Mouse (Mus musculus): ENCODE results near the gene Chd4. TPM values are rescaled to one million over a fixed set of nuclear protein-coding genes. Genes with fewer than 3 reads are reported as not detected.

Chd4 gene
- total and polyA plus RNA-seq, 2 experiments, result 14.0 to 30.0 TPM

DNA sequence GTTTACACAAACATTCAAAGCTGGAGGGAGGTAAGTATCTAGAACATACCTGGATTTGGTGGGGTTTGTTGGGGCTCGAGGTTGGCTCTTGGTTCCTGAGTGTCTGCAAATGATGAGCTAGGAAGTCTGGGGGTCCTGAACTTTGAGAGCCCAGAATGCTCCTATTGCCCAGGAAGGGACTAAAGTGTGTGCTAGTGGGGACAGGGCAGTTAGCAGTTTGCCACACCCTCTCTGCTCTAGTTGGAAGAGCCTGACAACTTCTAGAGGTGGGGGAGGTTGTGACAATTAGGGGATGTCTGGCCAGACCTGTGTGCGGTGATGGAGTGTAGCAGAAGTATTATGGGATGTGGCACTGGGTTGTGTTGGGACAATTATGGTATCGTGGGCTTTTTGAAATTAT lies 938 bp upstream of the Chd4 start:
- peaks cover 14% of the 10 kb centered on the region for H3K4me1 ChIP-seq (ENCODE audit: control insufficient read depth, insufficient read depth, low read length)
- H3K27me3 ChIP-seq (ENCODE audit: control insufficient read depth, insufficient read depth, low read length), result no peaks in the 10 kb centered on the region
- H3K9ac ChIP-seq (ENCODE audit: low read depth, low read length), result no peak overlapping the region
- no peaks in the 10 kb centered on the region for H3K36me3 ChIP-seq (ENCODE audit: control insufficient read depth, insufficient read depth, low read length)
- no peak for DNase-seq (ENCODE audit: extremely low read depth, low read depth, low spot score)
- WGBS, result 61% methylated on average over 3 of the region's 3 CpGs
- no peak overlapping the region for H3K27ac ChIP-seq (replicated peaks; ENCODE audit: insufficient read depth, low read depth, low read length)
- peaks cover 15% of the 10 kb centered on the region; the same call in 1 of the 2 replicates for H3K79me2 ChIP-seq (ENCODE audit: control insufficient read depth, insufficient read depth, low read length)
- no peak for TF ChIP-seq CTCF (IDR thresholded peaks at IDR 0.05; ENCODE audit: low read depth, low read length)
- TF ChIP-seq POLR2A (IDR thresholded peaks at IDR 0.05; ENCODE audit: extremely low read depth, insufficient read depth, low read length), result no peak
- H3K4me3 ChIP-seq (ENCODE audit: insufficient read depth, low read depth, low read length), result no peak overlapping the region

DNA sequence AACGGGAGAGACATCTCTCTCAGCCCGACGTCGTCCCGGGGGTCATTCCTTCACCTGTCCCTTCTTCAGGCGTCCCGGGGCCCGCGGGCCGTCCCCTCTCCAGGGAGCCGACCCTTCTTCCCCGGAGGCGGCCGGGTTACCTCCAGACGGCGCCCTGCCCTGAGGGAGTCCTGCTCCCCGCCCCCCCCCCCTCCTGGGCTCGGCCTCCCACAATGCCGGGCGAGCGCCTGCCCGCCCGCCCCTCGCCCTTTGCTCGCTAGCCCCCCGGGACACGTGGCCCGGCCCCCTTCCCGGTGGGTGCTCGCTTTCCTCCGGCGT lies 457 bp downstream of the Chd4 start:
- Histone ChIP-seq H3K9ac (ENCODE audit: low read depth, low read length) (peak overlapping the region; percentile 88), H3K4me3 (ENCODE audit: insufficient read depth, low read depth, low read length) (peak overlapping the region; percentile 100), H3K36me3 (ENCODE audit: control insufficient read depth, insufficient read depth, low read length) (peaks cover 7% of the 10 kb centered on the region), H3K27me3 (ENCODE audit: control insufficient read depth, insufficient read depth, low read length) (no peaks in the 10 kb centered on the region), H3K4me1 (ENCODE audit: control insufficient read depth, insufficient read depth, low read length) (peaks cover 14% of the 10 kb centered on the region), H3K79me2 (ENCODE audit: control insufficient read depth, insufficient read depth, low read length) (peaks cover 15% of the 10 kb centered on the region; the same call in 1 of the 2 replicates), H3K27ac (replicated peaks; ENCODE audit: insufficient read depth, low read depth, low read length) (peak overlapping the region; percentile 82)
- TF ChIP-seq POLR2A (IDR thresholded peaks at IDR 0.05; ENCODE audit: extremely low read depth, insufficient read depth, low read length), result no peak
- no peak for TF ChIP-seq CTCF (IDR thresholded peaks at IDR 0.05; ENCODE audit: low read depth, low read length)
- DNase-seq (ENCODE audit: extremely low read depth, low read depth, low spot score), result no peak
- WGBS, result 2% methylated on average over 28 of the region's 32 CpGs

DNA sequence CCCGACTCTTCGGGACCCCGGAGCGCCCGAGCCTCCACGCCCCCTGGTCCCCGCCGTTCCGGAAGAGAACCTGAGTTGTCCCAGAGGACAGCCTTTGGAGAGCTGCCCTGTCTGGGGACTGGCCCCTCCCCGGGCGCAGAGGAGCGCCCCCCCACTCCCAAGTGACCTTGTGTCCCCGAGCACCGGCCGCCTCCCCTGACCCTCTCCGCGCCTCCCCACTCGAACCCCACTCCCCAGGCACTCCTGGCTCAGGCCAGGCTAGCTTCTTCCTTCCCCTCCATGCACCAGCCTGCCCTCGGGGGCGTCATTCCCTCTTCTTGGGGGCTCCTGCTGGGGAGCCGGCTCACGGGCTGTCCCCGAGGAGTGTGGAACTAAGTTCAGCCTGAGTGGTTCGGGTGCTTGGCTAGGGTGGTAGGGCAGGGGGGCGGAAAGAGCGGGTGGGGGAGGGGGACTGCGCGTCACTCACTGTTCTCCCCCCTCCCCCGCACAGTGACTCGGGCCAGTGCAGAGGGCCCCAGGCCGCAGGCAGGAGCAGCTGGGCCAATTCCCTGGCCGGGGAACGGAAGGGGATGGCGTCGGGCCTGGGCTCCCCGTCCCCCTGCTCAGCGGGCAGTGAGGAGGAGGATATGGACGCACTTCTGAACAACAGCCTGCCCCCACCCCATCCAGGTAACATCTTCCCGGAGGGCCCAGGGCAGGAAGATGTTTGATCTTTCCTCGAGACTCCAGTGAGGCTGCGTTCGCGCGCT lies 990 bp downstream of the Chd4 start:
- Histone ChIP-seq H3K4me1 (ENCODE audit: control insufficient read depth, insufficient read depth, low read length) (peaks cover 14% of the 10 kb centered on the region), H3K27ac (replicated peaks; ENCODE audit: insufficient read depth, low read depth, low read length) (peak overlapping the region; percentile 74), H3K36me3 (ENCODE audit: control insufficient read depth, insufficient read depth, low read length) (peaks cover 12% of the 10 kb centered on the region), H3K9ac (ENCODE audit: low read depth, low read length) (peak overlapping the region; percentile 88), H3K4me3 (ENCODE audit: insufficient read depth, low read depth, low read length) (peak overlapping the region; percentile 100), H3K79me2 (ENCODE audit: control insufficient read depth, insufficient read depth, low read length) (peaks cover 15% of the 10 kb centered on the region; the same call in 1 of the 2 replicates), H3K27me3 (ENCODE audit: control insufficient read depth, insufficient read depth, low read length) (no peaks in the 10 kb centered on the region)
- WGBS, result 2% methylated on average over 39 of the region's 44 CpGs
- peak; percentile 39 for DNase-seq (ENCODE audit: extremely low read depth, low read depth, low spot score)
- TF ChIP-seq POLR2A (IDR thresholded peaks at IDR 0.05; ENCODE audit: extremely low read depth, insufficient read depth, low read length) (no peak), CTCF (IDR thresholded peaks at IDR 0.05; ENCODE audit: low read depth, low read length) (no peak)

DNA sequence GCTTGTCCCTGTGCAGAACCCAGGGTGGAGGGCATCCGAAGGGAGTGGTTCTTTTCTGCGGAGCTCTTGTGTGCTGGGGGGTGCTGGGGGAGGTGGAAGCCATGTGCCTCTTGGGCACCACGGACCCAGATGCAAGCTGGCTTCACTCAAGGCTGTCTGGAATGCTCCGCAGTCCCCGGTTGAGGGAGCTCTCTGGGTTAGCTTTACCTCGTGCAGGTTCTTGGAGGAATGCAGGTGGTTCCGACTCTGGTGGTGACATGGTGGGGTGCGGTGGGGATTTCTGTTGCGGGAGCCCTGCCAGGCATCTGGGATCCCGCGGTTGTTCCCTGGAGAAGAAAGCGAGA lies 1.5 kb downstream of the Chd4 start:
- Histone ChIP-seq H3K79me2 (ENCODE audit: control insufficient read depth, insufficient read depth, low read length) (peaks cover 15% of the 10 kb centered on the region; the same call in 1 of the 2 replicates), H3K36me3 (ENCODE audit: control insufficient read depth, insufficient read depth, low read length) (peaks cover 17% of the 10 kb centered on the region), H3K9ac (ENCODE audit: low read depth, low read length) (peak overlapping the region; percentile 88), H3K27ac (replicated peaks; ENCODE audit: insufficient read depth, low read depth, low read length) (no peak overlapping the region; the same call in 1 of the 2 replicates), H3K4me1 (ENCODE audit: control insufficient read depth, insufficient read depth, low read length) (peaks cover 14% of the 10 kb centered on the region), H3K27me3 (ENCODE audit: control insufficient read depth, insufficient read depth, low read length) (no peaks in the 10 kb centered on the region), H3K4me3 (ENCODE audit: insufficient read depth, low read depth, low read length) (peak overlapping the region; percentile 100)
- TF ChIP-seq POLR2A (IDR thresholded peaks at IDR 0.05; ENCODE audit: extremely low read depth, insufficient read depth, low read length) (no peak), CTCF (IDR thresholded peaks at IDR 0.05; ENCODE audit: low read depth, low read length) (no peak)
- no peak for DNase-seq (ENCODE audit: extremely low read depth, low read depth, low spot score)
- 5% methylated on average over 12 of the region's 12 CpGs for WGBS

DNA sequence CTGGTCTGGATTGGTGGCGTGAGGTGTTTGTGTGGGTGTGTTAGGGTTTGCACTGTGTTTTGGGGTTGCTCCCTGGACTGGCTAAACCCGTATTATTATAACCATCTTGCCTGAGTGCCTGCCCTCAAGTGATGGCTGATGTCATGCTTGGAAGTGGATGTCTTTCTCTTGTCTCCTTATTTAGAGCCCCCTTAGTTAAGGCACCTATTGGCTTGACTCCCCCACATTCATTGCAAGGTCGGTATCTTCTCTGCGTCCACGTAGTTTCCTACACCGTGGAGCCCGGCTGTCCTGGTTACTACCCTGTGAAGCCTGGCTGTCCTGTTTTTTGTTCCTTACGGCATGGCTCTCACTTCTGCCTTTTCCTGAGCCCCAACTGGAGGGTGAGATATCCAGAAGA lies 2.2 kb downstream of the Chd4 start:
- DNase-seq (ENCODE audit: extremely low read depth, low read depth, low spot score), result no peak
- peaks cover 15% of the 10 kb centered on the region; the same call in 1 of the 2 replicates for H3K79me2 ChIP-seq (ENCODE audit: control insufficient read depth, insufficient read depth, low read length)
- no peaks in the 10 kb centered on the region for H3K27me3 ChIP-seq (ENCODE audit: control insufficient read depth, insufficient read depth, low read length)
- WGBS, result 58% methylated on average over 8 of the region's 8 CpGs
- TF ChIP-seq CTCF (IDR thresholded peaks at IDR 0.05; ENCODE audit: low read depth, low read length) (no peak), POLR2A (IDR thresholded peaks at IDR 0.05; ENCODE audit: extremely low read depth, insufficient read depth, low read length) (no peak)
- H3K9ac ChIP-seq (ENCODE audit: low read depth, low read length), result no peak overlapping the region
- peaks cover 19% of the 10 kb centered on the region for H3K36me3 ChIP-seq (ENCODE audit: control insufficient read depth, insufficient read depth, low read length)
- no peak overlapping the region; the same call in 1 of the 2 replicates for H3K4me3 ChIP-seq (ENCODE audit: insufficient read depth, low read depth, low read length)
- H3K27ac ChIP-seq (replicated peaks; ENCODE audit: insufficient read depth, low read depth, low read length), result no peak overlapping the region
- H3K4me1 ChIP-seq (ENCODE audit: control insufficient read depth, insufficient read depth, low read length), result peaks cover 14% of the 10 kb centered on the region

DNA sequence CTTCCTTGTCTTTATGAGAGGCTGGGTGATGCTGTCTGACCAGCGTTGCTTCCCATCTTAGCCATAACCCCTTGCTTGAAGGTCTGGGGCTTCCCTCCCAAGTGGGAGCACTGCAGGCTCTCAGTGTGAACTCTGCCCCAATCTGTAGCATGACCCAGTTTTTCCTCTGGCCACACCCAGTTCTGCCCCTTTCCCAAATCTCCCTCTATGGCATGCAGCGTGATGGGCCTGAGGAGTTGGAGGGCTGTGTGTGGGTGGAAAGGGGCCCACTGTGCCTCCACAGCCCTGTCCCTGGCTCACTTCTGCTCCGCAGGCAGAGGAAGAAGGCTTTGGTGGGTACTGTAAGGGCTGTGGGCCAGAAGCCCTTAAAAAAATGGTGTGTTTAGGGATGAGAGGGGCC lies 2.7 kb downstream of the Chd4 start:
- H3K79me2 ChIP-seq (ENCODE audit: control insufficient read depth, insufficient read depth, low read length), result peaks cover 15% of the 10 kb centered on the region; the same call in 1 of the 2 replicates
- no peak overlapping the region for H3K9ac ChIP-seq (ENCODE audit: low read depth, low read length)
- peaks cover 22% of the 10 kb centered on the region for H3K36me3 ChIP-seq (ENCODE audit: control insufficient read depth, insufficient read depth, low read length)
- no peak overlapping the region for H3K4me3 ChIP-seq (ENCODE audit: insufficient read depth, low read depth, low read length)
- H3K27ac ChIP-seq (replicated peaks; ENCODE audit: insufficient read depth, low read depth, low read length), result no peak overlapping the region
- no peak for TF ChIP-seq POLR2A (IDR thresholded peaks at IDR 0.05; ENCODE audit: extremely low read depth, insufficient read depth, low read length)
- no peak for TF ChIP-seq CTCF (IDR thresholded peaks at IDR 0.05; ENCODE audit: low read depth, low read length)
- H3K27me3 ChIP-seq (ENCODE audit: control insufficient read depth, insufficient read depth, low read length), result no peaks in the 10 kb centered on the region
- peaks cover 14% of the 10 kb centered on the region for H3K4me1 ChIP-seq (ENCODE audit: control insufficient read depth, insufficient read depth, low read length)
- WGBS, result 59% methylated on average over 3 of the region's 3 CpGs
- DNase-seq (ENCODE audit: extremely low read depth, low read depth, low spot score), result no peak
